Mouse (Mus musculus) stomach, postnatal 0 days (tissue): ENCODE measurements around the gene Setd7.

Source experiments
- CTCF ChIP-seq: IDR thresholded peaks from 2 replicates; pipeline ENCODE4 v1.5.1; 2016; ENCODE audit warnings: antibody characterized with exemption, low read depth, mild to moderate bottlenecking, moderate library complexity
- EP300 ChIP-seq: optimal IDR thresholded peaks from 2 replicates; pipeline ENCODE3; 2016; ENCODE audit warnings: antibody characterized with exemption

DNA sequence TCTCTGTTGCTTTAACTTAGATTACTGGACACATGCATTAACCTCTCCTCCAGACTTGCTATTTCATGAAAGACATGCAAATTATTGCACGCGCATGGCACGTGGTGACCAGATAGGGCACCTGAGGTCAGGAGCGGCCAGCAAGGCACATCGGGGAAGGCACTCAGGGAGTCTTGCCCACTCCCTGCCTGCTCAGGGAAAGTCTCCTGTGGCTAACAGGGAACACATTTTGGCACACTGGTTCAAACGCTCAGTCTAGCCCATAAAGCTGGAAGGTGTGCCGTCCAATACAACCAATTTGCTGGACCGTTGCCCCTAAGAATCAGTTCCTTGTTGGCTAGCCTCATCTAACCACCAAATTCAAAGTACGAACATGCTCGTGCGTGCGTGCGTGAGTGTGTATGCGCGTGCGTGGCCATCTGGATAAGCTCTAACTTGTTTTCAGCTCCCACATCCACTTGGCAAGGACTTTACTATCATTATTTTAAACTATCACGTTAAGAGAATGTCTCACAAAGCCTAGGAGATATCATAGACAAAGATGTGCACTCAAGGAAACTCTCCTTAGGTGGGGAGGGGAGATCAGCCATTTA lies 11.6 kb downstream of the Setd7 start:
- no peak for TF ChIP-seq CTCF
- no peak for TF ChIP-seq EP300
